Mouse (Mus musculus) embryonic fibroblast, embryonic 13.5 days (primary cell): ENCODE measurements at regions not wholly inside any gene's neighbourhood (a gene's known extent, or its start where the extent isn't known, plus 50 kb on each side); places are given as distances from the start of the nearest gene placed in this dataset.

Source experiments
- CTCF ChIP-seq: IDR thresholded peaks from 2 replicates; pipeline ENCODE4 v1.5.1; 2011; ENCODE audit warnings: mild to moderate bottlenecking, control low read depth, low read length, moderate library complexity, borderline replicate concordance; ENCODE audit not compliant: insufficient read depth
- POLR2A ChIP-seq: IDR thresholded peaks from 2 replicates; pipeline ENCODE4 v1.6.1; 2011; ENCODE audit warnings: low read depth, mild to moderate bottlenecking, control low read depth, low read length, moderate library complexity

DNA sequence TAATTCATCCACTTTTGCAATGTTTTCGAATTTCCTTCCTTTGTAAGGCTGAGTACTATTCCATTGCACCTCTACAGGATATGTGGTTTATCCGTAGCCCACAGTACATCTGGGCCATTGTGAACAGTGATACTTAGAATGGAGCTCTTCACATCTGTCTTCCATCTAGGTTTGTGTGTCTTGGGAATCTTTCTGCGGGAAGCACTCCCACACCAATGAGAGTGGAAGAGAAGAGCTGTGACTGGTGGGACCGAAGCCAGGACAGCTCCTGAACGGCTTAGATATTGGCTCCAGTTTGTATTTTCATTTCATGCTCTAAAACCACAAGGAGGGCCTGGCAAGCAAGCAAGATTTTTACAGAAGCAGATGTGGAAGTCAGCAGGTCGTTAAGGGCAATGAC lies 323.1 kb downstream of the 3100002H09Rik start:
- TF ChIP-seq CTCF (no peak), POLR2A (no peak)
